Mouse (Mus musculus) heart, embryonic 11.5 days (tissue): ENCODE measurements around the gene Slc9a3r1. TPM values are rescaled to one million over a fixed set of nuclear protein-coding genes. Genes with fewer than 3 reads are reported as not detected.

Experiments used
- ATAC-seq: fragments of 200-750 bp; cut with Nextera tagmentation; replicated peaks from 2 replicates; pipeline ENCODE4 v1.8.0; 2017; ENCODE audit warnings: moderate library complexity; ENCODE audit not compliant: insufficient number of reproducible peaks, low FRiP score, low TSS enrichment
- H3K27ac ChIP-seq: fragments of 300-500 bp; sonication (generic); 2 replicates; pipeline ENCODE4 v1.5.1; 2014; ENCODE audit warnings: mild to moderate bottlenecking, low read depth, low read length
- H3K27me3 ChIP-seq: fragments of 300-500 bp; sonication (generic); 2 replicates; pipeline ENCODE4 v1.6.1; 2014; ENCODE audit warnings: mild to moderate bottlenecking, low read length, mixed read lengths; ENCODE audit not compliant: control insufficient read depth, insufficient read depth
- H3K36me3 ChIP-seq: fragments of 300-500 bp; sonication (generic); 2 replicates; pipeline ENCODE4 v1.6.1; 2014; ENCODE audit warnings: mild to moderate bottlenecking, low read length, moderate library complexity, mixed read lengths; ENCODE audit not compliant: control insufficient read depth, insufficient read depth
- H3K4me1 ChIP-seq: fragments of 300-500 bp; sonication (generic); 2 replicates; pipeline ENCODE4 v1.6.1; 2014; ENCODE audit warnings: low read length; ENCODE audit not compliant: control insufficient read depth, insufficient read depth
- H3K4me2 ChIP-seq: fragments of 300-500 bp; sonication (generic); 2 replicates; pipeline ENCODE4 v1.6.1; 2014; ENCODE audit warnings: mild to moderate bottlenecking, moderate library complexity
- H3K4me3 ChIP-seq: fragments of 300-500 bp; sonication (generic); 2 replicates; pipeline ENCODE4 v1.5.1; 2014; ENCODE audit warnings: low read depth, low read length
- H3K9ac ChIP-seq: fragments of 300-500 bp; sonication (generic); 2 replicates; pipeline ENCODE4 v1.6.1; 2014; ENCODE audit warnings: mild to moderate bottlenecking, low read depth, low read length, moderate library complexity
- H3K9me3 ChIP-seq: fragments of 300-500 bp; sonication (generic); replicated peaks from 2 replicates; pipeline ENCODE4 v1.6.1; 2016; ENCODE audit warnings: low read length; ENCODE audit not compliant: control insufficient read depth
- WGBS: fragments of 180-500 bp; shearing (Covaris S2); extraction: QIAGEN DNeasy Blood & Tissue Kit; methylation state at CpG from one replicate; pipeline ENCODE4 v1.1.7; 2014; ENCODE audit not compliant: insufficient replicate concordance; 5-methylcytosine and 5-hydroxymethylcytosine counted together
- polyA plus RNA-seq: library from polyadenylated mRNA; unstranded; fragments of >200 nt; fragmentation: Nextera tagmentation; extraction: Ambion mirVana; gene quantifications from 2 replicates; pipeline ENCODE4 v1.2.1, GENCODE M21; 2014

Gene Slc9a3r1
- polyA plus RNA-seq, 1 experiment from 2014 or later: 31.1 TPM

DNA sequence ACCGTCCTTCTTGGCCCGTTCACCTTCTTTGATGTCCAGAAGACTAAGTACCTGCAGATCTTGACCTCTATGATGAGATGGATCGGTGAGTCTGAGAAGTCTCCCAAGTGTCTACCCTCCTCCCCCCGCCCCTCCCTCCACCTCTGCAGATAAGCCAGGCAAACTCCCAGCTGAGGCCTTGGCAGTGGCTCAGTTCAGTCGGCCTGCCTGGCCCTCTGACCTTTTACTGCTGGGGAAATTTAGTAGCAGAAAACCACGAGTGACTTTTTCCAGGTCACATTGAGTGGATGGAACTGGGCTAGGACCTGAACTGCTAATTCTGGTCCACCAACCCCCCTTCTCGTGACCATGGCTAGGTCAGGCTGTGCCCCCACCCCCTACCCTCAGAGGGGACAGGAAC is 65.3 kb downstream of the Slc9a3r1 start:
- ATAC-seq: no peak
- no peak overlapping the region for H3K27ac ChIP-seq

DNA sequence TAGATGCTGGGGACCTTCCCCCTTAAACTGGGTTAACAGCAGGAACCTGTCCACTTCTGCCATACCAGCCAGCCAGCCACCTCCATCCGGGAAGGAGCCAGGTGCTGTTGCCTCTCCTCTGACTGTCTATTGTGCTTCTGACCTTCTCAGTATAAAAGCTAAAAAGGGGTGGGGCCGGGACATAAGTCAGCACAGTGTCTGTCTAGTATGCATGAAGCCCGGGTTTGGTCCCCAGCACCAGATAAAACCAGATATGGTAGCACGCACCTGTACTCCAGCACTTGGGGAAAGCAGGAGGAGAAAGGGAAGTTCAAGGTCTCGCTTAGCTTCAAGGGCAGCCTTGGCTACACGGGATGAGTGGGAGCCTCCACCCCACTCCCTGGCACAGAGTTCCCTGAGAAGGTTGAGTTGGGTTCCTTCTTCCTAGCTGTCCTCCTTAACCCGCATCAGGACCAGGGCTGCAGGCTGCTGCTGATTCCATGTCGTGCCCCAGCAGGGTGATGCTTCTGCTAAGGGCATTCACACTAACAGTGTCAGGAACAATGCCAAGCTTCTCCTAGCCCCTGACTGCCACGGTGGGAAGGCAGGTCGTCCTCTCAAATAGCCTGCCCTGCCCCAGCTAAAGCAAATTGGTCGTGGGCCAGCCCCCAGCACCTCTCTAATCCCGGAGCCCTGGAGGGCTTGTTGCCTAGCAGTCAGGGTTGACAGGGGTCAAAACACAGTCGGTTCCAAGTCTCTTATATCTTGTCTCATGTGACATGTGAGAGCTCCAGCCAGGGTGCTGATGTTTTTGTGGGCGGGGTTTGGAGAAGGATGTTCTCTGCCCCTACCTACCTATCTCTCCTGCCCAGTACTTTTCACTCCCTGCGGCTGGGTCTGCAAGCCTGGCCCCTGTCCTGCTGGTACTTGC is 66.1 kb downstream of the Slc9a3r1 start:
- ATAC-seq: no peak
- H3K9ac ChIP-seq: 0 out of 2 replicates have a peak overlapping the region, but pooled peaks have one; percentile 34
- H3K36me3 ChIP-seq: no peaks in the 10 kb centered on the region
- no peaks in the 10 kb centered on the region for H3K9me3 ChIP-seq
- no peak overlapping the region for H3K4me3 ChIP-seq
- WGBS: 43% methylated on average over 15 of the region's 15 CpGs
- no peak overlapping the region for H3K4me2 ChIP-seq
- peaks cover 73% of the 10 kb centered on the region for H3K4me1 ChIP-seq
- no peak overlapping the region for H3K27ac ChIP-seq
- no peaks in the 10 kb centered on the region; the same call in none of the 2 replicates for H3K27me3 ChIP-seq

More for the DNA sequence above, 65.3 kb downstream of the Slc9a3r1 start:
- Histone ChIP-seq H3K36me3 (no peaks in the 10 kb centered on the region), H3K9me3 (no peaks in the 10 kb centered on the region), H3K4me3 (no peak overlapping the region), H3K4me2 (no peak overlapping the region), H3K4me1 (peaks cover 73% of the 10 kb centered on the region), H3K27me3 (no peaks in the 10 kb centered on the region; the same call in none of the 2 replicates), H3K9ac (peak overlapping the region; percentile 18; the same call in 1 of the 2 replicates)
- WGBS: 42% methylated on average over 7 of the region's 7 CpGs

Other genes with a start within 250 kb of the Slc9a3r1 start
- gene Cd300lb, start 229.0 kb upstream of the Slc9a3r1 start, polyA plus RNA-seq: 1.7 and 2.4 TPM in 2 replicates
- not detected in 2 replicates for gene Cd300c, start 194.2 kb upstream of the Slc9a3r1 start, polyA plus RNA-seq
- not detected in 2 replicates for gene Cd300ld, start 173.4 kb upstream of the Slc9a3r1 start, polyA plus RNA-seq
- 0.93 and 0.96 TPM in 2 replicates for gene Cd300c2, start 161.5 kb upstream of the Slc9a3r1 start, polyA plus RNA-seq
- not detected in 2 replicates for gene Cd300ld2, start 147.1 kb upstream of the Slc9a3r1 start, polyA plus RNA-seq
- not detected in 2 replicates for gene Cd300ld4, start 136.3 kb upstream of the Slc9a3r1 start, polyA plus RNA-seq
- not detected in 2 replicates for gene Cd300ld5, start 125.6 kb upstream of the Slc9a3r1 start, polyA plus RNA-seq
- not detected in 2 replicates for gene Cd300ld3, start 114.9 kb upstream of the Slc9a3r1 start, polyA plus RNA-seq
- gene Cd300e, start 101.2 kb upstream of the Slc9a3r1 start, polyA plus RNA-seq: not detected in 2 replicates
- 1.3 and 2.9 TPM in 2 replicates for gene Rab37, start 71.9 kb upstream of the Slc9a3r1 start, polyA plus RNA-seq
- gene Cd300lf, start 29.3 kb upstream of the Slc9a3r1 start, polyA plus RNA-seq: 0.19 and 0.20 TPM in 2 replicates
- gene Tmem104, start 24.1 kb downstream of the Slc9a3r1 start, polyA plus RNA-seq: 7.5 and 8.2 TPM in 2 replicates
- 13.7 and 15.7 TPM in 2 replicates for gene Nat9, start 24.5 kb downstream of the Slc9a3r1 start, polyA plus RNA-seq
- 0.13 TPM in 1 of 2 replicates, not detected in the other for gene Grin2c, start 103.9 kb downstream of the Slc9a3r1 start, polyA plus RNA-seq
- 10.0 and 12.0 TPM in 2 replicates for gene Fdxr, start 113.7 kb downstream of the Slc9a3r1 start, polyA plus RNA-seq
- gene Fads6, start 134.3 kb downstream of the Slc9a3r1 start, polyA plus RNA-seq: 0.89 and 1.2 TPM in 2 replicates
- gene Otop2, start 143.8 kb downstream of the Slc9a3r1 start, polyA plus RNA-seq: not detected in 2 replicates
- 0.06 and 0.17 TPM in 2 replicates for gene Ush1g, start 158.7 kb downstream of the Slc9a3r1 start, polyA plus RNA-seq
- not detected in 2 replicates for gene Otop3, start 171.4 kb downstream of the Slc9a3r1 start, polyA plus RNA-seq
- 6.2 and 7.8 TPM in 2 replicates for gene Hid1, start 204.4 kb downstream of the Slc9a3r1 start, polyA plus RNA-seq
- 6.2 and 7.8 TPM in 2 replicates for gene Cdr2l, start 218.6 kb downstream of the Slc9a3r1 start, polyA plus RNA-seq
- 163 and 177 TPM in 2 replicates for gene Mrpl58, start 240.4 kb downstream of the Slc9a3r1 start, polyA plus RNA-seq